Mouse (Mus musculus) midbrain, postnatal 0 days (tissue): ENCODE measurements around the gene Ahsg. TPM values are rescaled to one million over a fixed set of nuclear protein-coding genes. Genes with fewer than 3 reads are reported as not detected.
"Not testable (repeated sequence)": the region's sequence is repeated elsewhere in the genome, so short reads cannot be mapped to it uniquely, and the experiment has no call there.

Experiments
- ATAC-seq: fragments of 200-750 bp; cut with Nextera tagmentation; 2 replicates; pipeline ENCODE4 v1.8.0; 2017; ENCODE audit warnings: moderate number of reproducible peaks, mild to moderate bottlenecking, moderate TSS enrichment, moderate library complexity; ENCODE audit not compliant: low FRiP score
- DNase-seq: peaks from one replicate; pipeline ENCODE4 v3.0.0-alpha.2; 2015; ENCODE audit warnings: low spot score
- H3K27ac ChIP-seq: fragments of 300-500 bp; sonication (generic); 2 replicates; pipeline ENCODE4 v1.5.1; 2014; ENCODE audit warnings: low read depth, mild to moderate bottlenecking, low read length, mixed read lengths
- H3K27me3 ChIP-seq: fragments of 300-500 bp; sonication (generic); 2 replicates; pipeline ENCODE4 v1.6.1; 2014; ENCODE audit warnings: low read length, control low read depth, mixed read lengths; ENCODE audit not compliant: insufficient read depth
- H3K36me3 ChIP-seq: fragments of 300-500 bp; sonication (generic); 2 replicates; pipeline ENCODE4 v1.6.1; 2014; ENCODE audit warnings: low read length, control low read depth, mixed read lengths; ENCODE audit not compliant: insufficient read depth
- H3K4me1 ChIP-seq: fragments of 300-500 bp; sonication (generic); 2 replicates; pipeline ENCODE4 v1.6.1; 2014; ENCODE audit warnings: mild to moderate bottlenecking, control low read depth, antibody characterized with exemption, low read length, mixed read lengths; ENCODE audit not compliant: insufficient read depth
- H3K4me2 ChIP-seq: fragments of 300-500 bp; sonication (generic); 2 replicates; pipeline ENCODE4 v1.6.1; 2014; ENCODE audit warnings: low read depth, mild to moderate bottlenecking, low read length, mixed read lengths; ENCODE audit not compliant: poor library complexity, severe bottlenecking
- H3K4me3 ChIP-seq: fragments of 300-500 bp; sonication (generic); 2 replicates; pipeline ENCODE4 v1.5.1; 2014; ENCODE audit warnings: low read depth, mild to moderate bottlenecking, low read length, moderate library complexity
- H3K9ac ChIP-seq: fragments of 300-500 bp; sonication (generic); replicated peaks from 2 replicates; pipeline ENCODE4 v1.6.1; 2014; ENCODE audit warnings: mild to moderate bottlenecking, low read length, moderate library complexity, mixed read lengths; ENCODE audit not compliant: poor library complexity, severe bottlenecking
- H3K9me3 ChIP-seq: fragments of 300-500 bp; sonication (generic); 2 replicates; pipeline ENCODE4 v1.6.1; 2016; ENCODE audit warnings: low read length, control low read depth
- CTCF ChIP-seq: IDR thresholded peaks from 2 replicates; pipeline ENCODE4 v1.5.1; 2016; ENCODE audit warnings: antibody characterized with exemption, mild to moderate bottlenecking
- WGBS: fragments of 180-500 bp; shearing (Covaris S2); extraction: QIAGEN DNeasy Blood & Tissue Kit; methylation state at CpG from one replicate; pipeline ENCODE4 v1.1.7; 2014; 5-methylcytosine and 5-hydroxymethylcytosine counted together
- polyA plus RNA-seq: library from polyadenylated mRNA; unstranded; fragments of >200 nt; fragmentation: Nextera tagmentation; extraction: Ambion mirVana; gene quantifications from 2 replicates; pipeline ENCODE4 v1.2.1, GENCODE M21; 2015
- total RNA-seq: library from RNA; depleted of rRNA; stranded (reverse); fragments of >200 nt; gene quantifications from 2 replicates; pipeline ENCODE4 v1.2.3, GENCODE M21; 2014; rRNA removed

Gene Ahsg
- total and polyA plus RNA-seq, 2 experiments from 2014 or later = 0.36 TPM; not detected in 1

DNA sequence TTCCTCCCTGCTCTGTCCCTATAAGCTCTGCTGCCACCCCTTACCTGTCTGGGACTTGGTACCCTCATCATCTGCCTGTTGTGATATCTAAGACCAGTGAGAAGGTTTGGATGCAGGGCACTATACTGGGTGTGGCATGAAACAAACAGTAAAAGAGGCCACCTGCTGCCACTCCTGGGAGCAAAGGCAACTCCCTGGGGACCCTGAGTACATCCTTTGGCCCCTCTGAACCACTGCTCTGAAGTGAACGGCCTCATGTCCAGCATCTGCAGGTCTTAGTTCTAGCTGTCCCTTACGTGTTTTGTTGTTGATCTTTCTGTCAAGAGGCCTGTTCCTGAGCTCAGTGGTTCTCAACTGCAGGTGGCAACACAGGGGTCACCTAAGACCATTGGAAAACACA lies 47.5 kb downstream of the Ahsg start:
- Histone ChIP-seq H3K4me2 (no peak overlapping the region), H3K27ac (no peak overlapping the region), H3K9me3 (no peaks in the 10 kb centered on the region), H3K4me3 (no peak overlapping the region), H3K9ac (no peak overlapping the region), H3K4me1 (no peaks in the 10 kb centered on the region), H3K27me3 (no peaks in the 10 kb centered on the region), H3K36me3 (no peaks in the 10 kb centered on the region)
- 89% methylated on average over 2 of the region's 2 CpGs for WGBS
- TF ChIP-seq CTCF = no peak
- no peak for DNase-seq
- no peak for ATAC-seq

DNA sequence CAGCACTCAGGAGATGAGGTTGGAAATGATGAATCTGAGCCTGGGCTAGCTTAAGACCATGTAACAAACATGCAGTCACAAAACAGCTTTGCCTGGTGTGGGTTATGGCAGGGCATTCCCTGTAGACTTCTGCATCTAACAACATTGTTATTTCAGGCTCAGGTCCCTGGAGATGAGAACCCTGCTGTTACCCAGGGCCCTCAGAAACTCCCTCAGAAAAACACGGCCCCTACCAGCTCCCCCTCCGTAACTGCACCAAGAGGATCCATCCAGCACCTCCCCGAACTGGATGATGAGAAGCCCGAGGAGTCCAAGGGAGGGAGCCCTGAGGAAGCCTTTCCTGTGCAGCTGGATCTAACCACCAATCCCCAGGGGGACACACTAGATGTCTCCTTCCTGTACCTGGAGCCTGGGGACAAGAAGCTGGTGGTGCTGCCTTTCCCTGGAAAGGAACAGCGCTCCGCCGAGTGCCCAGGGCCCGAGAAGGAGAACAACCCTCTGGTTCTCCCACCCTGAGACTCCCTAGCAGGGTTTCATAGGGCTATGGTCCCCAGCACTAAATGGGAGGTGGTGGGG lies 48.1 kb downstream of the Ahsg start:
- Histone ChIP-seq H3K36me3 (no peaks in the 10 kb centered on the region), H3K4me2 (no peak overlapping the region), H3K27me3 (no peaks in the 10 kb centered on the region), H3K9me3 (no peaks in the 10 kb centered on the region), H3K27ac (no peak overlapping the region), H3K4me3 (no peak overlapping the region), H3K9ac (no peak overlapping the region), H3K4me1 (no peaks in the 10 kb centered on the region)
- no peak for DNase-seq
- no peak for TF ChIP-seq CTCF
- WGBS = 85% methylated on average over 8 of the region's 8 CpGs
- ATAC-seq = no peak

DNA sequence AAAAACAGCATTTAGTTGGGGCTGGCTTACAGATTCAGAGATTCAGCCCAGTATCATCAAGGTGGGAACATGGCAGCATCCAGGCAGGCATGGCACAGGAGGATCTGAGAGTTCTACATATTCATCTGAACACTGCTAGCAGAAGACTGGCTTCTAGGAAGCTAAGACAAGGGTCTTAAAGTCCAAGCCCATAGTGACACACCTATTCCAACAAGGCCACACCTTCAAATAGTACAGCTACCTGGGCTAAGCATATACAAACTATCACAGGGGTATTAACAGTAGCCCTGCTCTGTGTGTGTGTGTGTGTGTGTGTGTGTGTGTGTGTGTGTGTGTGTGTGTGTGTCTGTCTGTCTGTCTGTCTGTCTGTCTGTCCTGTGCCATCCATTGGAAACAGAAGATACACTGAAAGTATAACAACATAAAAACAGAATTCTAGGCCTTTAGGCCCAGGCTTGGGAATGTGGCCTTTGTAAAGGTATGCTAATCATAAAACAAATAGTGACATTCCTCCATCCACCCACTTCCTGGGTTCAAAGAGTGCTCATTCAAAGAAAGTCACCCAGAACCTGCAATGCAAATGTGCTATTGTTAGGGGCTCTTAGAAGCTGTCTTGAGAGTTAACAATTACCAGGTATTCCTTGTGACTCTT lies 50.9 kb downstream of the Ahsg start:
- not testable (repeated sequence) for ATAC-seq, H3K4me2 ChIP-seq, DNase-seq, H3K9ac ChIP-seq, H3K4me1 ChIP-seq, H3K27ac ChIP-seq, H3K27me3 ChIP-seq, H3K36me3 ChIP-seq, H3K9me3 ChIP-seq, H3K4me3 ChIP-seq

DNA sequence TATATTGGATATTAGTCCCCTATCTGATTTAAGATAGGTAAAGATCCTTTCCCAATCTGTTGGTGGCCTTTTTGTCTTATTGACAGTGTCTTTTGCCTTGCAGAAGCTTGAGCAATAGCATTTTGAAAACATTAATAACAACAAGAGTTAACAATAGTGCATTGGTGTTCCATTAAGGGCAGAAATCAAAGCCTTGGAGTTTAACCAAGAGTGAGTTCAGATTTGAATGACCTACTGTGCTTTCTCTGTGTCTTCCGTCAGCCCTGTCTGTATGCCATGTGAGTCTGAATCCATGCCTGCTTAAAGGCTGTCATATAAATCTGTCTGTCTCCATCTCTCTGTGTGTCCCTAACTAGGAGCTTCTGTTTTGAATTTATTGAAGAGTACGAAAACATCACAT lies 56.3 kb downstream of the Ahsg start:
- no peaks in the 10 kb centered on the region for H3K4me1 ChIP-seq
- no peak overlapping the region for H3K4me2 ChIP-seq
- TF ChIP-seq CTCF = no peak
- H3K9ac ChIP-seq = no peak overlapping the region
- 90% methylated on average over 2 of the region's 2 CpGs for whole genome bisulfite sequencing
- no peaks in the 10 kb centered on the region for H3K36me3 ChIP-seq
- DNase-seq (no peak), ATAC-seq (no peak)
- H3K27ac ChIP-seq = no peak overlapping the region
- H3K27me3 ChIP-seq = no peaks in the 10 kb centered on the region
- no peaks in the 10 kb centered on the region for H3K9me3 ChIP-seq
- no peak overlapping the region for H3K4me3 ChIP-seq

Other genes with a start within 250 kb of the Ahsg start
- 6.2 and 8.2 TPM in 2 replicates for gene Dgkg, start 234.1 kb upstream of the Ahsg start, total RNA-seq
- 5.4 and 5.5 TPM in 2 replicates for gene Dgkg, start 234.1 kb upstream of the Ahsg start, polyA plus RNA-seq
- gene Crygs, start 79.7 kb upstream of the Ahsg start, total RNA-seq = not detected in 2 replicates
- gene Crygs, start 79.7 kb upstream of the Ahsg start, polyA plus RNA-seq = 0.45 TPM in 1 of 2 replicates, not detected in the other
- 16.2 and 19.1 TPM in 2 replicates for gene Tbccd1, start 33.6 kb upstream of the Ahsg start, total RNA-seq
- 14.5 and 15.9 TPM in 2 replicates for gene Tbccd1, start 33.6 kb upstream of the Ahsg start, polyA plus RNA-seq
- 58.7 and 63.0 TPM in 2 replicates for gene Dnajb11, start 33.4 kb upstream of the Ahsg start, total RNA-seq
- gene Dnajb11, start 33.4 kb upstream of the Ahsg start, polyA plus RNA-seq = 88.4 and 89.9 TPM in 2 replicates
- gene Fetub, start 27.1 kb downstream of the Ahsg start, total RNA-seq = not detected in 2 replicates
- gene Fetub, start 27.1 kb downstream of the Ahsg start, polyA plus RNA-seq = 0.33 TPM in 1 of 2 replicates, not detected in the other
- not detected in 2 replicates for gene Hrg, start 59.8 kb downstream of the Ahsg start, total RNA-seq
- gene Hrg, start 59.8 kb downstream of the Ahsg start, polyA plus RNA-seq = not detected in 2 replicates
- not detected in 2 replicates for gene Kng2, start 138.2 kb downstream of the Ahsg start, total RNA-seq
- not detected in 2 replicates for gene Kng2, start 138.2 kb downstream of the Ahsg start, polyA plus RNA-seq
- gene Kng1, start 166.6 kb downstream of the Ahsg start, total RNA-seq = not detected in 2 replicates
- gene Kng1, start 166.6 kb downstream of the Ahsg start, polyA plus RNA-seq = not detected in 2 replicates
- 647 and 778 TPM in 2 replicates for gene Eif4a2, start 216.2 kb downstream of the Ahsg start, total RNA-seq
- gene Eif4a2, start 216.2 kb downstream of the Ahsg start, polyA plus RNA-seq = 291 and 295 TPM in 2 replicates
- 8.6 and 10.0 TPM in 2 replicates for gene Rfc4, start 236.5 kb downstream of the Ahsg start, total RNA-seq
- gene Rfc4, start 236.5 kb downstream of the Ahsg start, polyA plus RNA-seq = 20.4 and 22.6 TPM in 2 replicates